Mouse (Mus musculus): ENCODE measurements at regions not wholly inside any gene's neighbourhood (a gene's known extent, or its start where the extent isn't known, plus 50 kb on each side); places are given as distances from the start of the nearest gene placed in this dataset.

- TF ChIP-seq CTCF (IDR thresholded peaks at IDR 0.05; ENCODE audit: insufficient read depth, low read length) (no peak), POLR2A (IDR thresholded peaks at IDR 0.05; ENCODE audit: borderline replicate concordance, extremely low read depth, low read depth, low read length) (no peak)
Measured at GRCm38 (mm10) chr2:92779101-92779500, 135.8 kb upstream of the Syt13 start.

All from lung, adult 2 months (tissue).